Mouse (Mus musculus): ENCODE measurements around the gene Cfap73. TPM values are rescaled to one million over a fixed set of nuclear protein-coding genes. Genes with fewer than 3 reads are reported as not detected.

Gene Cfap73
- total and polyA plus RNA-seq, 2 experiments from 2014 or later: not detected

GRCm38 (mm10) chr5:120606590-120607200, 27.3 kb downstream of the Cfap73 start:
- no peaks in the 10 kb centered on the region for H3K36me3 ChIP-seq (replicated peaks; ENCODE audit: control insufficient read depth, insufficient read depth, low read length)

GRCm38 (mm10) chr5:120605688-120606087, 28.3 kb downstream of the Cfap73 start:
- peak overlapping the region; percentile 20; the same call in 1 of the 2 replicates for H3K4me3 ChIP-seq (ENCODE audit: low read depth, low read length)
- WGBS: 2% methylated on average over 8 of the region's 8 CpGs

More at GRCm38 (mm10) chr5:120606590-120607200, 27.3 kb downstream of the Cfap73 start:
- H3K9ac ChIP-seq (replicated peaks; ENCODE audit: low read depth, low read length): no peak overlapping the region
- H3K4me3 ChIP-seq (ENCODE audit: low read depth, low read length): no peak overlapping the region
- peaks cover 9% of the 10 kb centered on the region; the same call in 1 of the 2 replicates for H3K4me1 ChIP-seq (ENCODE audit: control insufficient read depth, insufficient read depth)
- DNase-seq (ENCODE audit: low spot score) (no peak), ATAC-seq (ENCODE audit: insufficient read depth, low read depth) (no peak)
- no peaks in the 10 kb centered on the region for H3K27me3 ChIP-seq (ENCODE audit: control insufficient read depth, insufficient read depth, low read length)
- H3K4me2 ChIP-seq (ENCODE audit: low read depth, low read length): no peak overlapping the region
- H3K9me3 ChIP-seq (replicated peaks; ENCODE audit: control insufficient read depth, low read length): no peaks in the 10 kb centered on the region
- no peak for TF ChIP-seq EP300 (IDR thresholded peaks at IDR 0.05; ENCODE audit: low read depth)
- H3K27ac ChIP-seq (ENCODE audit: low read depth): no peak overlapping the region
- WGBS: 69% methylated on average over 25 of the region's 25 CpGs

GRCm38 (mm10) chr5:120605241-120605661, 28.8 kb downstream of the Cfap73 start:
- Histone ChIP-seq H3K27me3 (ENCODE audit: control insufficient read depth, insufficient read depth, low read length) (peaks cover 3% of the 10 kb centered on the region; the same call in 1 of the 2 replicates), H3K9me3 (replicated peaks; ENCODE audit: control insufficient read depth, low read length) (no peaks in the 10 kb centered on the region), H3K4me2 (ENCODE audit: low read depth, low read length) (peak overlapping the region; percentile 58), H3K9ac (replicated peaks; ENCODE audit: low read depth, low read length) (no peak overlapping the region), H3K4me3 (ENCODE audit: low read depth, low read length) (peak overlapping the region; percentile 20), H3K4me1 (ENCODE audit: control insufficient read depth, insufficient read depth) (0 out of 2 replicates have a peak, but pooled peaks cover 10% of the 10 kb centered on the region), H3K27ac (ENCODE audit: low read depth) (no peak overlapping the region), H3K36me3 (replicated peaks; ENCODE audit: control insufficient read depth, insufficient read depth, low read length) (no peaks in the 10 kb centered on the region)
- 1% methylated on average over 10 of the region's 10 CpGs for WGBS
- 0 out of 2 replicates have a peak, but pooled peaks have one; percentile 2 for ATAC-seq (ENCODE audit: insufficient read depth, low read depth)
- TF ChIP-seq CTCF (IDR thresholded peaks at IDR 0.05; ENCODE audit: low read depth) (no peak), EP300 (IDR thresholded peaks at IDR 0.05; ENCODE audit: low read depth) (no peak)
- no peak for DNase-seq (ENCODE audit: low spot score)

More at GRCm38 (mm10) chr5:120605688-120606087, 28.3 kb downstream of the Cfap73 start:
- H3K4me2 ChIP-seq (ENCODE audit: low read depth, low read length): peak overlapping the region; percentile 58
- H3K27ac ChIP-seq (ENCODE audit: low read depth): no peak overlapping the region
- no peaks in the 10 kb centered on the region for H3K36me3 ChIP-seq (replicated peaks; ENCODE audit: control insufficient read depth, insufficient read depth, low read length)
- H3K27me3 ChIP-seq (ENCODE audit: control insufficient read depth, insufficient read depth, low read length): no peaks in the 10 kb centered on the region
- TF ChIP-seq EP300 (IDR thresholded peaks at IDR 0.05; ENCODE audit: low read depth) (no peak), CTCF (IDR thresholded peaks at IDR 0.05; ENCODE audit: low read depth) (peak; percentile 90)
- H3K9me3 ChIP-seq (replicated peaks; ENCODE audit: control insufficient read depth, low read length): no peaks in the 10 kb centered on the region
- peak; percentile 59; the same call in 1 of the 2 replicates for ATAC-seq (ENCODE audit: insufficient read depth, low read depth)
- no peak overlapping the region for H3K9ac ChIP-seq (replicated peaks; ENCODE audit: low read depth, low read length)
- 0 out of 2 replicates have a peak, but pooled peaks cover 6% of the 10 kb centered on the region for H3K4me1 ChIP-seq (ENCODE audit: control insufficient read depth, insufficient read depth)
- DNase-seq (ENCODE audit: low spot score): peak; percentile 90

GRCm38 (mm10) chr5:120604839-120605238, 29.2 kb downstream of the Cfap73 start:
- Histone ChIP-seq H3K4me3 (ENCODE audit: low read depth, low read length) (peak overlapping the region; percentile 20), H3K27me3 (ENCODE audit: control insufficient read depth, insufficient read depth, low read length) (peaks cover 7% of the 10 kb centered on the region; the same call in 1 of the 2 replicates), H3K9me3 (replicated peaks; ENCODE audit: control insufficient read depth, low read length) (no peaks in the 10 kb centered on the region), H3K36me3 (replicated peaks; ENCODE audit: control insufficient read depth, insufficient read depth, low read length) (no peaks in the 10 kb centered on the region), H3K4me2 (ENCODE audit: low read depth, low read length) (peak overlapping the region; percentile 58), H3K9ac (replicated peaks; ENCODE audit: low read depth, low read length) (no peak overlapping the region), H3K27ac (ENCODE audit: low read depth) (no peak overlapping the region), H3K4me1 (ENCODE audit: control insufficient read depth, insufficient read depth) (0 out of 2 replicates have a peak, but pooled peaks cover 12% of the 10 kb centered on the region)
- ATAC-seq (ENCODE audit: insufficient read depth, low read depth) (no peak), DNase-seq (ENCODE audit: low spot score) (peak; percentile 55)
- TF ChIP-seq CTCF (IDR thresholded peaks at IDR 0.05; ENCODE audit: low read depth) (peak; percentile 72), EP300 (IDR thresholded peaks at IDR 0.05; ENCODE audit: low read depth) (no peak)
- 3% methylated on average over 6 of the region's 6 CpGs for WGBS

DNA sequence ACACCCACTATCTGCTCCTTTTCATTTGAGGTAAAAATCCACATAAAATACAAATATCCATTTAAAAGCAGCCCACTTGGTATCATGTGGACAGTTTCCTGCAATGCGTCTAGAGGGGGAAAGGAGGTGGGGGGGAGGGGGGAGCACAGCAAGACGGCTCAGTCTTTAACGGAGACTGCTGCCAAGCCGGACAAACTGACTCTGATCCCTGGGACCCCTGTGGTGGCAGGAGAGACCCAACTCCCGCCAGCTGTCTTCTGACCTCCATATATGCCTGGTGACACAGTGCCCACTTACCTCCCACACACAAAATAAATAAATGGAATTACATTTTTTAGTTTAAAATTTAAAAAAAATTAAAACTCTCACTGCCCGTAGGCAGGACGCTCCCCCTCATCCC, 30.5 kb downstream of the Cfap73 start:
- 70% methylated on average over 7 of the region's 7 CpGs for WGBS
- no peak overlapping the region for H3K27ac ChIP-seq (ENCODE audit: low read depth)
- H3K9me3 ChIP-seq (replicated peaks; ENCODE audit: control insufficient read depth, low read length): no peaks in the 10 kb centered on the region
- 0 out of 2 replicates have a peak, but pooled peaks cover 12% of the 10 kb centered on the region for H3K4me1 ChIP-seq (ENCODE audit: control insufficient read depth, insufficient read depth)
- DNase-seq (ENCODE audit: low spot score) (no peak), ATAC-seq (ENCODE audit: insufficient read depth, low read depth) (no peak)
- no peak overlapping the region for H3K9ac ChIP-seq (replicated peaks; ENCODE audit: low read depth, low read length)
- peaks cover 16% of the 10 kb centered on the region; the same call in 1 of the 2 replicates for H3K27me3 ChIP-seq (ENCODE audit: control insufficient read depth, insufficient read depth, low read length)
- H3K4me2 ChIP-seq (ENCODE audit: low read depth, low read length): no peak overlapping the region
- no peak overlapping the region for H3K4me3 ChIP-seq (ENCODE audit: low read depth, low read length)
- H3K36me3 ChIP-seq (replicated peaks; ENCODE audit: control insufficient read depth, insufficient read depth, low read length): no peaks in the 10 kb centered on the region
- TF ChIP-seq EP300 (IDR thresholded peaks at IDR 0.05; ENCODE audit: low read depth) (no peak), CTCF (IDR thresholded peaks at IDR 0.05; ENCODE audit: low read depth) (no peak)
